Mouse (Mus musculus) spleen, adult 2 months (tissue): ENCODE results near the gene Zfp831.

Experiments used
- CTCF ChIP-seq: fragments of 200-500 bp; IDR thresholded peaks from 2 replicates; pipeline ENCODE4 v1.5.1; 2011; ENCODE audit warnings: mild to moderate bottlenecking, inconsistent platforms; ENCODE audit not compliant: insufficient read depth, insufficient read length, insufficient replicate concordance; ENCODE audit errors: extremely low read depth
- POLR2A ChIP-seq: fragments of 200-500 bp; IDR thresholded peaks from 2 replicates; pipeline ENCODE4 v1.6.1; 2011; ENCODE audit warnings: low read depth, low read length, inconsistent platforms

GRCm38 (mm10) chr2:174609892-174610291 is 33.4 kb upstream of the Zfp831 start:
- TF ChIP-seq POLR2A, result no peak
- TF ChIP-seq CTCF, result no peak
